In the genomic region with DNA sequence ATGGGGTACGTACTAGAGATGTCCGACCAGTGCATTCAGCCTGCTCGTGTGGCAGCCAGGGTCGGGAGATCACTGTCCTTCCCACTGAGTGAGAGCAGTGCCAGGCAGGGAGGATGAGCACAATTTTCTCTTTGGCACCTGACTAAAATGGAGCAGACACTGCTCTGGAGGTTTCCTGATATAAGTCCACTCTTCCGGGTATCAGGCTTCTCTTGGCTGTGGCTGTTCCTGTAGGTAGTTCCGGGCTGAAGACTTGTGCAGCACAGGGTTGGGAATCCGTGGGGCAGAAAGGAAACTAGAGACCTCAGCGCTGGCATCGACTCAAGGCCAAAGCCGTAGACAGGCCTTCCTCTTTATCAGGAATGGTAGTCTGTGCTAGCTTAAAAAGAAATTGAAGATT, we compare ENCODE assay signal across 13 mouse cellular contexts. TPM values are rescaled to one million over a fixed set of nuclear protein-coding genes. Genes with fewer than 3 reads are reported as not detected.
DNase-seq lines count a peak whose midpoint lies in the region; ATAC-seq and TF ChIP-seq lines count a peak whose summit lies in the region.
"Had no signal": no experiment of that assay in that cellular context is flagged by ENCODE, and none has a peak within 500 bp of the region (broad histone marks: within the 10 kb centered on the region; RNA-seq: fewer than 3 reads in every experiment).

No protein-coding gene starts in this region.

- 0 out of 2 replicates have a peak, but pooled peaks cover 8% of the 10 kb centered on the region for H3K36me3 ChIP-seq in liver, postnatal 0 days (replicated peaks; ENCODE audit: insufficient read depth, low read length)
- H3K36me3 ChIP-seq in hindbrain, embryonic 12.5 days, result peaks cover 12% of the 10 kb centered on the region
- H3K36me3 ChIP-seq: midbrain, embryonic 15.5 days had no signal

- intact Hi-C loops in heart, postnatal 36 days (cut with DNase I), result loop anchor here (5.0 kb wide), 1 partner anchor 38 kb away; no protein-coding TSS in a partner anchor

- no peak overlapping the region for H3K9ac ChIP-seq in liver, postnatal 0 days (replicated peaks)
- H3K9ac ChIP-seq in hindbrain, embryonic 12.5 days, result no peak overlapping the region
- H3K9ac ChIP-seq: midbrain, embryonic 15.5 days; neural tube, embryonic 13.5 days had no signal

- no peaks in the 10 kb centered on the region for H3K4me1 ChIP-seq in liver, postnatal 0 days (ENCODE audit: insufficient read depth)
- no peaks in the 10 kb centered on the region for H3K4me1 ChIP-seq in hindbrain, embryonic 12.5 days
- H3K4me1 ChIP-seq: embryonic facial prominence, embryonic 10.5 days; neural tube, embryonic 13.5 days had no signal

- H3K27me3 ChIP-seq in liver, postnatal 0 days (ENCODE audit: insufficient read depth, low read length), result no peaks in the 10 kb centered on the region
- no peaks in the 10 kb centered on the region for H3K27me3 ChIP-seq in hindbrain, embryonic 12.5 days
- H3K27me3 ChIP-seq: midbrain, embryonic 15.5 days; neural tube, embryonic 13.5 days had no signal

- ATAC-seq in liver, postnatal 0 days, result no peak
- ATAC-seq in hindbrain, embryonic 12.5 days (ENCODE audit: low FRiP score), result no peak
- ATAC-seq: midbrain, embryonic 15.5 days had no signal

- peak; percentile 7 to 9 for DNase-seq in heart, adult 9 months (ENCODE audit: low spot score in 2 of 2)
- no peak for DNase-seq in heart, postnatal 36 days
- DNase-seq in 416B (ENCODE audit: low read depth), result peak; percentile 49
- DNase-seq in adrenal gland, postnatal 14 days, result peak; percentile 79
- DNase-seq in cerebellum, postnatal 14 days, result peak; percentile 67 to 76
- DNase-seq in liver, postnatal 0 days, result no peak
- no peak for DNase-seq in thymus, postnatal 4 days
- DNase-seq: liver; right cerebral cortex, postnatal 14 days had no signal

- TF ChIP-seq CTCF in liver, postnatal 0 days (IDR thresholded peaks at IDR 0.05; ENCODE audit: low read depth), result no peak

- WGBS in liver, postnatal 0 days (ENCODE audit: insufficient replicate concordance), result 86% methylated on average over 10 of the region's 10 CpGs
- 92% methylated on average over 10 of the region's 10 CpGs for WGBS in hindbrain, embryonic 12.5 days

- H3K4me2 ChIP-seq in liver, postnatal 0 days (ENCODE audit: low read depth, low read length), result no peak overlapping the region
- H3K4me2 ChIP-seq in hindbrain, embryonic 12.5 days (replicated peaks), result no peak overlapping the region
- H3K4me2 ChIP-seq: midbrain, embryonic 15.5 days; neural tube, embryonic 13.5 days had no signal

- no peak overlapping the region for H3K4me3 ChIP-seq in liver, postnatal 0 days (ENCODE audit: low read depth, low read length)
- no peak overlapping the region for H3K4me3 ChIP-seq in hindbrain, embryonic 12.5 days
- H3K4me3 ChIP-seq: embryonic facial prominence, embryonic 10.5 days; midbrain, embryonic 15.5 days; neural tube, embryonic 13.5 days had no signal

- H3K27ac ChIP-seq in liver, postnatal 0 days (ENCODE audit: low read depth), result no peak overlapping the region
- H3K27ac ChIP-seq in hindbrain, embryonic 12.5 days, result no peak overlapping the region
- H3K27ac ChIP-seq: embryonic facial prominence, embryonic 10.5 days; midbrain, embryonic 15.5 days; neural tube, embryonic 13.5 days had no signal

- H3K9me3 ChIP-seq in liver, postnatal 0 days (ENCODE audit: low read length), result no peaks in the 10 kb centered on the region
- H3K9me3 ChIP-seq in hindbrain, embryonic 12.5 days (replicated peaks), result no peaks in the 10 kb centered on the region
- H3K9me3 ChIP-seq: embryonic facial prominence, embryonic 10.5 days; midbrain, embryonic 15.5 days; neural tube, embryonic 13.5 days had no signal

- no peak for TF ChIP-seq EP300 in liver, postnatal 0 days (IDR thresholded peaks at IDR 0.05; ENCODE audit: low read depth)

RNA-seq across cellular contexts. Expression of a gene that starts 48.7 kb away (rescaled TPM):
- 10 to 100 TPM; 50.2 to 51.7 TPM for total RNA-seq in heart, postnatal 36 days (2021)
- total RNA-seq in adrenal gland, postnatal 14 days (2021), result 63.6 and 70.4 TPM in 2 replicates
- polyA plus RNA-seq in liver, postnatal 0 days (2015; fragmentation: Nextera tagmentation; extraction: Ambion mirVana), result 75.0 and 82.0 TPM in 2 replicates
- polyA plus RNA-seq in hindbrain, embryonic 12.5 days (2016; fragmentation: Nextera tagmentation; extraction: Ambion mirVana), result 84.2 and 84.3 TPM in 2 replicates

RNA-seq across cellular contexts. Expression of a gene that starts 57.4 kb away (rescaled TPM):
- total RNA-seq in heart, postnatal 36 days (2021), result 10 to 100 TPM; 43.8 to 49.7 TPM
- total RNA-seq in adrenal gland, postnatal 14 days (2021), result 75.9 and 86.7 TPM in 2 replicates
- polyA plus RNA-seq in liver, postnatal 0 days (2015; fragmentation: Nextera tagmentation; extraction: Ambion mirVana), result 8.9 and 9.1 TPM in 2 replicates
- 46.1 and 51.2 TPM in 2 replicates for polyA plus RNA-seq in hindbrain, embryonic 12.5 days (2016; fragmentation: Nextera tagmentation; extraction: Ambion mirVana)

Comparison
In these comparisons a context has a peak if more than half of its experiments do, and no peak if none do; other contexts are left out.
1. DNase-seq: peak in heart, adult 9 months (2 of 2), 416B (single experiment), adrenal gland, postnatal 14 days (single experiment) and cerebellum, postnatal 14 days (2 of 2); none in heart, postnatal 36 days (0 of 2), liver, postnatal 0 days (single experiment) and thymus, postnatal 4 days (single experiment).